Mouse (Mus musculus): ENCODE results near the gene Caln1.

Caln1 gene

GRCm38 (mm10) chr5:130688385-130689138 is 319.3 kb downstream of the Caln1 start:
- no peak for DNase-seq (ENCODE audit: low read depth, low spot score)

- no peak for DNase-seq (ENCODE audit: low read depth, low spot score)
Observed at GRCm38 (mm10) chr5:130691349-130691748, 322.1 kb downstream of the Caln1 start.

- DNase-seq (ENCODE audit: low read depth, low spot score), result no peak
Observed at GRCm38 (mm10) chr5:130699476-130699875, 330.2 kb downstream of the Caln1 start.

- no peak for DNase-seq (ENCODE audit: low read depth, low spot score)
Observed at GRCm38 (mm10) chr5:130701777-130702176, 332.5 kb downstream of the Caln1 start.

- DNase-seq (ENCODE audit: low read depth, low spot score), result no peak
Observed at GRCm38 (mm10) chr5:130702361-130702760, 333.1 kb downstream of the Caln1 start.

- no peak for DNase-seq (ENCODE audit: low read depth, low spot score)
Observed at GRCm38 (mm10) chr5:130704866-130705265, 335.6 kb downstream of the Caln1 start.

GRCm38 (mm10) chr5:130706202-130706855 is 337.1 kb downstream of the Caln1 start:
- DNase-seq (ENCODE audit: low read depth, low spot score), result no peak

- DNase-seq (ENCODE audit: low read depth, low spot score), result no peak
Observed at GRCm38 (mm10) chr5:130707755-130708154, 338.5 kb downstream of the Caln1 start.

- DNase-seq (ENCODE audit: low read depth, low spot score), result no peak
Observed at GRCm38 (mm10) chr5:130708616-130709015, 339.4 kb downstream of the Caln1 start.

- no peak for DNase-seq (ENCODE audit: low read depth, low spot score)
Observed at GRCm38 (mm10) chr5:130711643-130712042, 342.4 kb downstream of the Caln1 start.

- DNase-seq (ENCODE audit: low read depth, low spot score), result no peak
Observed at GRCm38 (mm10) chr5:130712281-130712680, 343.0 kb downstream of the Caln1 start.

- no peak for DNase-seq (ENCODE audit: low read depth, low spot score)
Observed at GRCm38 (mm10) chr5:130715181-130715580, 345.9 kb downstream of the Caln1 start.

GRCm38 (mm10) chr5:130718385-130718784 is 349.1 kb downstream of the Caln1 start:
- no peak for DNase-seq (ENCODE audit: low read depth, low spot score)

- no peak for DNase-seq (ENCODE audit: low read depth, low spot score)
Observed at GRCm38 (mm10) chr5:130742171-130742570, 372.9 kb downstream of the Caln1 start.

GRCm38 (mm10) chr5:130757517-130757916 is 388.3 kb downstream of the Caln1 start:
- no peak for DNase-seq (ENCODE audit: low read depth, low spot score)

GRCm38 (mm10) chr5:130765784-130766183 is 396.5 kb downstream of the Caln1 start:
- DNase-seq (ENCODE audit: low read depth, low spot score), result no peak

GRCm38 (mm10) chr5:130771061-130771741 is 401.9 kb downstream of the Caln1 start:
- no peak for DNase-seq (ENCODE audit: low read depth, low spot score)

GRCm38 (mm10) chr5:130772491-130772890 is 403.2 kb downstream of the Caln1 start:
- DNase-seq (ENCODE audit: low read depth, low spot score), result no peak

GRCm38 (mm10) chr5:130774946-130775345 is 405.7 kb downstream of the Caln1 start:
- no peak for DNase-seq (ENCODE audit: low read depth, low spot score)

- DNase-seq (ENCODE audit: low read depth, low spot score), result no peak
Observed at GRCm38 (mm10) chr5:130792755-130793452, 423.6 kb downstream of the Caln1 start.

GRCm38 (mm10) chr5:130797713-130798112 is 428.5 kb downstream of the Caln1 start:
- no peak for DNase-seq (ENCODE audit: low read depth, low spot score)

- no peak for DNase-seq (ENCODE audit: low read depth, low spot score)
Observed at GRCm38 (mm10) chr5:130810314-130810713, 441.1 kb downstream of the Caln1 start.
